Mouse (Mus musculus): ENCODE measurements around the gene Ubb. TPM values are rescaled to one million over a fixed set of nuclear protein-coding genes. Genes with fewer than 3 reads are reported as not detected.

Ubb gene
- polyA plus RNA-seq, 1 experiment from 2014 or later, result 1,934 TPM

DNA sequence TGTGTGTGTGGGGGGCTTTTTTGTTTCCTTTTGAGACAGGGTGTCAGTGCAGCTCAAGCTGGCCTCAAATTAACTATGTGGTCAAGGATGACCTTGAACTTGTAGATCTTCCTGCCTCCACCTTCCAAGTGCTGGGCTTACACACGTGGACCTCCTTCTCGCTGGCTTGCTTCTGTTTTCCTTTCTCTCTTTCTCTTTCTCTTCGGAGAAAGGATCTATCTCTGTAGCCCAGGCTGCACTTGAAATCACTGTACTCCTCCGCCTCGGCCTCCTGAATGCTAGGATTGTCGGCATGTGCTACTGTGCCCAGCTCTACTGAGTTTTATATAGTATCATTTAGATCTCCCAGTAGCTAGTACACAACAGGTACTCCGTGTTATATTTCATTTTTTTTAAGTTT, 13.4 kb upstream of the Ubb start:
- H3K4me2 ChIP-seq (replicated peaks; ENCODE audit: low read depth), result no peak overlapping the region
- H3K9ac ChIP-seq (ENCODE audit: low read length), result no peak overlapping the region
- no peaks in the 10 kb centered on the region for H3K9me3 ChIP-seq (ENCODE audit: control insufficient read depth, low read length)
- no peak for TF ChIP-seq CTCF (IDR thresholded peaks at IDR 0.05; ENCODE audit: low read depth)
- TF ChIP-seq EP300 (optimal IDR thresholded peaks at IDR 0.05), result no peak
- no peak for DNase-seq (ENCODE audit: low spot score)
- no peak overlapping the region for H3K27ac ChIP-seq (replicated peaks)
- 67% methylated on average over 7 of the region's 7 CpGs for WGBS
- no peak overlapping the region for H3K4me3 ChIP-seq (ENCODE audit: low read depth, low read length)
- peaks cover 3% of the 10 kb centered on the region for H3K4me1 ChIP-seq (replicated peaks; ENCODE audit: control insufficient read depth, insufficient read depth)
- ATAC-seq (ENCODE audit: low FRiP score, low TSS enrichment), result no peak
- no peaks in the 10 kb centered on the region for H3K36me3 ChIP-seq (ENCODE audit: control insufficient read depth, insufficient read depth, low read length)
- no peaks in the 10 kb centered on the region for H3K27me3 ChIP-seq (ENCODE audit: control insufficient read depth, insufficient read depth, low read length)

DNA sequence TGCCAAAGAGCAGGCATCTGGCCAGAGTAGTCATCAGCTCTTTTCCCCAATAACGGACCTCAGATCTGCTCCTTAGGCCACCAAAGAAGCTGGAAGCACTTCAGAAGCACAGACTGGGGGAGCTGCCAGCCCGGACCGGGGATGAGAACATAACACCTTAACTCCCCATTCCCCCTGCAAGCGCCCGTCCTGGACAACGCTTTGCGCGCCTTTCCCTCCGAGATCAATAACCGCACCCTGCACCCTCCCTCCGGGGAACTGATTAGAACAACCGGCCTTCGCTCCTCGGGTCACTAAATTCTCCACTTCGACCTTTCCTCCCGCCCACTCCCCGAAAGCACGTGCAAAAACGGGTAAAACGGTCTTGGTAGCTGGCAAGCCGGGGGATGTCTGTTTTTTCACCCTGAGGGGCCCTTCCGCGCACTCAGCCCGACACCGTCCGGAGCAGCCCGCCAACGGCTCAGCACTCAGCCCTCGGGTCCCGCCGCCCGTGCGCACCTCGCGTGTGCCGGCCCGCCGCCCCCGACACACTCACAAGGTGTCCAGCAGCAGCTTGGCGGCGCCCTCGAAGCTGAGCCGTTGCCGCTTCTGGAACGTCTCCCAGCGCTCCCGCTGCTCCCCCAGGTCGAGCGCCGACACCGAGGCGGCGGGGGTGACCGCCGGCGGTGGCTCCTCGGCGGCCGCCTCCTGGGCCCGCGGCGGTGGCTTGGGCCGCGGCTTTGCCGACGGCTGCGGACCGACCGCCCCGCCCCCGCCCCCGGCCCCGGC, 12.5 kb upstream of the Ubb start:
- peak; percentile 69 for DNase-seq (ENCODE audit: low spot score)
- Histone ChIP-seq H3K4me2 (replicated peaks; ENCODE audit: low read depth) (peak overlapping the region; percentile 96), H3K36me3 (ENCODE audit: control insufficient read depth, insufficient read depth, low read length) (no peaks in the 10 kb centered on the region), H3K27ac (replicated peaks) (peak overlapping the region; percentile 77), H3K4me1 (replicated peaks; ENCODE audit: control insufficient read depth, insufficient read depth) (peaks cover 3% of the 10 kb centered on the region), H3K9ac (ENCODE audit: low read length) (peak overlapping the region; percentile 87), H3K27me3 (ENCODE audit: control insufficient read depth, insufficient read depth, low read length) (no peaks in the 10 kb centered on the region), H3K9me3 (ENCODE audit: control insufficient read depth, low read length) (no peaks in the 10 kb centered on the region), H3K4me3 (ENCODE audit: low read depth, low read length) (peak overlapping the region; percentile 73)
- peak; percentile 74 for ATAC-seq (ENCODE audit: low FRiP score, low TSS enrichment)
- WGBS, result under 1% methylated on average over 49 of the region's 73 CpGs
- TF ChIP-seq CTCF (IDR thresholded peaks at IDR 0.05; ENCODE audit: low read depth), result 0 out of 2 replicates have a peak, but pooled peaks have one; percentile 18
- TF ChIP-seq EP300 (optimal IDR thresholded peaks at IDR 0.05), result no peak

DNA sequence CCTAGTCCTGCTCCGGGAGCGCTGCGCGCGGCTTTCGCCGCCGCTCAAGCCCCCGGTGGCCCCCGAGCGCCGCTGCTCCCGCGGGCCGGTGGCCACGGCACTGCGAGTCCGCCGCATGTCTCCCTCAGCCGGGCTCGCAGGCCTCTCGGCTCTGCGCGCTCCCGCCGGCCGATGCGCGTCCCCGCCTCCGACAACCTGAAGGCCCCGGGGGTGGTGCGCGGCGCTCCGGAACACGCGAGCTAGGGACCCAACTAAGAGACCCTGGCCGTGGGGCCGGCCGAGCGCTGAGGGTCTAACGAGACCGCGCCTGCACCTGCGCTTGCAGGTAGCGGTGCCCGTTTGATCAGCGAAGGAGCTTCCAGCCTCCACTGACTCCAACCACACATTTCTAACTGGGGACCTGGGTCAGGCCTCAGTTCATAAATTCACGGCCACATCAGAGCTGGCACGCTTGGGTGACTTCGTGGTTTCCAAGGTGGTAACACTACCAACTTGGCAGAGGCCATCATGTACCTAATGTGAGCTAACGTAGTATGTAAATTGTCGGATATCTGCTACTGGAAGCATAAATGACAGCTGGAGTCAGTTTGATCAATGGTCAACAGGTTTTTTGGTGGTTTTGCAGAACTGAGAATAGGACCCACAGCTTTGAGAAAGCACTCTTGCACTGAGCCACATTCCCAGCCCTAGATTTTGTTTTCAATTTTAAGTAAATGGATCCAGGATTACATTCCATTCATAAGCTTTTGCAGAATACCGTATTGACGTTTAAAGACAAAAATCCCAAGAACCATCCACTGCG, 11.7 kb upstream of the Ubb start, which contains the start of gene Cenpv:
TSS of gene Cenpv (minus strand) at position 173 of the 802 bp plus-strand sequence.
- Histone ChIP-seq H3K4me3 (ENCODE audit: low read depth, low read length) (peak within 1 kb of the TSS; percentile 73), H3K36me3 (ENCODE audit: control insufficient read depth, insufficient read depth, low read length) (no peaks in the 10 kb centered on the region), H3K9ac (ENCODE audit: low read length) (peak within 1 kb of the TSS; percentile 87), H3K4me1 (replicated peaks; ENCODE audit: control insufficient read depth, insufficient read depth) (peaks cover 3% of the 10 kb centered on the region), H3K4me2 (replicated peaks; ENCODE audit: low read depth) (peak within 1 kb of the TSS; percentile 96), H3K9me3 (ENCODE audit: control insufficient read depth, low read length) (no peaks in the 10 kb centered on the region), H3K27ac (replicated peaks) (peak within 1 kb of the TSS; percentile 77), H3K27me3 (ENCODE audit: control insufficient read depth, insufficient read depth, low read length) (no peaks in the 10 kb centered on the region)
- DNase-seq (ENCODE audit: low spot score) (peak; percentile 82), ATAC-seq (ENCODE audit: low FRiP score, low TSS enrichment) (peak; percentile 82)
- WGBS, result 6% methylated on average over 55 of the region's 57 CpGs
- TF ChIP-seq CTCF (IDR thresholded peaks at IDR 0.05; ENCODE audit: low read depth) (no peak), EP300 (optimal IDR thresholded peaks at IDR 0.05) (no peak)

DNA sequence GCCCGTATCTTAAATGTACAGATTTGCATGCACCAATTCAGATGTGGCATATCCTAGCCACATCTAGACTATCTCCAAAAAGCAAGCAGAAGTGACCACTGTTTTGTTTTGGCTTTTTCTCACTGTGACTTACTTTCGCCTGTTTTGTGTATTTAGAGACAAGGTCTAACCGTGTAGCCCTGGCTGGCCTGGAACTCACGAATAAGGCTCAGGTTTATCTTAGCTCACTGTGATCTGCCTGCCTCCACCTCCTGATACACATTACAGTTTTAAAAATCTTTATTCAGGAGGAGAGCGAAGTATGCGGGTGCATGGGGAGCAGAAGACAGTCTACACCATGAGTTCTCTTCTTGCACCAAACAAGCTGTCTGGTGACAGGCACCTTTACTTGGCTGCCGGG, 10.8 kb upstream of the Ubb start:
- Histone ChIP-seq H3K4me2 (replicated peaks; ENCODE audit: low read depth) (no peak overlapping the region), H3K9ac (ENCODE audit: low read length) (no peak overlapping the region), H3K4me1 (replicated peaks; ENCODE audit: control insufficient read depth, insufficient read depth) (peaks cover 3% of the 10 kb centered on the region), H3K27me3 (ENCODE audit: control insufficient read depth, insufficient read depth, low read length) (no peaks in the 10 kb centered on the region), H3K9me3 (ENCODE audit: control insufficient read depth, low read length) (no peaks in the 10 kb centered on the region), H3K27ac (replicated peaks) (no peak overlapping the region), H3K36me3 (ENCODE audit: control insufficient read depth, insufficient read depth, low read length) (no peaks in the 10 kb centered on the region), H3K4me3 (ENCODE audit: low read depth, low read length) (no peak overlapping the region)
- ATAC-seq (ENCODE audit: low FRiP score, low TSS enrichment), result no peak
- no peak for DNase-seq (ENCODE audit: low spot score)
- no peak for TF ChIP-seq EP300 (optimal IDR thresholded peaks at IDR 0.05)
- TF ChIP-seq CTCF (IDR thresholded peaks at IDR 0.05; ENCODE audit: low read depth), result no peak
- 88% methylated on average over 7 of the region's 7 CpGs for WGBS

DNA sequence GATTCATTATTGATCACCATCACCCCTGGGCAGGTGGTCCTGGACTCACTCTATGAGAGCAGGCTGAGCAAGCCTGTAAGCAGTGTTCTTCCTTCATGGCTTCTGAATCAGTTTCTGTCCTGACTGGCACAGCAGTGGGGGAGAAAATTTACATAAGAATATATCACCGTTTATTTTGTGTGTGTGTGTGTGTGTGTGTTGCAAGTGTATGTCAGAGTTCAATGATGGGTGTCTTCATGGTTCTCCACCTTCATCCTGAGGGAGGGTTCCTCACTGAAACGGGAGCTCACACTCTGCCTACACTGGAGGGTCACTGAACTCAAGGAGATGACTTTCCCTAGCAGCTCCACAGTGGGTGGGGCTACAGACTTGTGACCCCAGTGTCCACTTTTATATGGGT, 10.0 kb upstream of the Ubb start:
- no peaks in the 10 kb centered on the region for H3K9me3 ChIP-seq (ENCODE audit: control insufficient read depth, low read length)
- peaks cover 3% of the 10 kb centered on the region for H3K4me1 ChIP-seq (replicated peaks; ENCODE audit: control insufficient read depth, insufficient read depth)
- no peaks in the 10 kb centered on the region for H3K27me3 ChIP-seq (ENCODE audit: control insufficient read depth, insufficient read depth, low read length)
- H3K4me2 ChIP-seq (replicated peaks; ENCODE audit: low read depth), result no peak overlapping the region
- 52% methylated on average over 2 of the region's 2 CpGs for WGBS
- no peak overlapping the region for H3K9ac ChIP-seq (ENCODE audit: low read length)
- ATAC-seq (ENCODE audit: low FRiP score, low TSS enrichment) (no peak), DNase-seq (ENCODE audit: low spot score) (no peak)
- no peaks in the 10 kb centered on the region for H3K36me3 ChIP-seq (ENCODE audit: control insufficient read depth, insufficient read depth, low read length)
- no peak for TF ChIP-seq CTCF (IDR thresholded peaks at IDR 0.05; ENCODE audit: low read depth)
- TF ChIP-seq EP300 (optimal IDR thresholded peaks at IDR 0.05), result no peak
- no peak overlapping the region for H3K4me3 ChIP-seq (ENCODE audit: low read depth, low read length)
- no peak overlapping the region for H3K27ac ChIP-seq (replicated peaks)
